Mouse (Mus musculus) neutrophil, adult 5-6 weeks (primary cell): ENCODE measurements around the gene Gm20721. TPM values are rescaled to one million over a fixed set of nuclear protein-coding genes. Genes with fewer than 3 reads are reported as not detected.
"Not testable (repeated sequence)": the region's sequence is repeated elsewhere in the genome, so short reads cannot be mapped to it uniquely, and the experiment has no call there.

Source experiments
- ATAC-seq: fragments of 151-379, 151-347 bp; 2 replicates; pipeline ENCODE4 v1.8.0; 2017; ENCODE audit warnings: mild to moderate bottlenecking, moderate TSS enrichment; ENCODE audit not compliant: insufficient number of reproducible peaks, poor library complexity, low FRiP score, severe bottlenecking; ENCODE audit errors: extremely low read depth
- total RNA-seq: library from RNA; stranded (forward); fragments of 200-1000 nt; gene quantifications from 2 replicates; pipeline ENCODE4 v1.2.3, GENCODE M21; 2017

The Gm20721 gene
- total RNA-seq, 1 experiment from 2014 or later, result 7.9 TPM

DNA sequence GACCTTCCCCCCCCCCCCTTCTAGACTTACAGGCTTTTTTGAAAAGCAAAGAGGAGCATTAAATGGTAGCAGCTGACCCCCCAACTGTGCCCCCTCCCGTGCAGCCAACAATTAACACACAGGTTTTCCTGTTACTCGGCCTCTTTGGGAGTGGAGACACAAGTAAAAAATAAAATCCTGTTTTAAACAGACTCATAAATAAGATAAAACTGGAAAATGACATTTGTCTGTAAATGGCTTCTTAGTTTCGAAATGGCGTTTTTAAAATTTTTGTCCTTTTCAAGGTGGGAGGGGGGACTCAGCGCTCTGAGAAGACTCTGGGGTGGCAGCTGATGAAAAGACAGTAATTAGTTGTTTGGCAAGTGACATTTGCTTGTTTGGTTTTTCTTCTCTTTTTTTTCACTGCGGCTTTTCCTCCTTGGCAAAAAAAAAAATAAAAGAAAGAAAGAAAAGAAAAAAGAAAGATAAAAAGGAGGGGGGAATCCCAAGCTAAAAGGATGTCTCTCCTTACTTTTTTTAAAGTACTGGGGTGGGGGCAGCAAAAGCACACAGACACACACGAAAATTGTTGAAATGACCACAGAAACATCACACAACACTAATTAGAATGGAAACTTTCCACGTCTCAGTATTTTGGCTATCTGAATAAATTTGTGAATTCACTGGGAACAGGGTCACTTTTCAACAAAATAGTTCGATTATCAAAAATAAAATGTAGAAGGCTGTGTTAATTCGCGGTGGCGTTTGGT, 15.1 kb downstream of the Gm20721 start:
- no peak for ATAC-seq

DNA sequence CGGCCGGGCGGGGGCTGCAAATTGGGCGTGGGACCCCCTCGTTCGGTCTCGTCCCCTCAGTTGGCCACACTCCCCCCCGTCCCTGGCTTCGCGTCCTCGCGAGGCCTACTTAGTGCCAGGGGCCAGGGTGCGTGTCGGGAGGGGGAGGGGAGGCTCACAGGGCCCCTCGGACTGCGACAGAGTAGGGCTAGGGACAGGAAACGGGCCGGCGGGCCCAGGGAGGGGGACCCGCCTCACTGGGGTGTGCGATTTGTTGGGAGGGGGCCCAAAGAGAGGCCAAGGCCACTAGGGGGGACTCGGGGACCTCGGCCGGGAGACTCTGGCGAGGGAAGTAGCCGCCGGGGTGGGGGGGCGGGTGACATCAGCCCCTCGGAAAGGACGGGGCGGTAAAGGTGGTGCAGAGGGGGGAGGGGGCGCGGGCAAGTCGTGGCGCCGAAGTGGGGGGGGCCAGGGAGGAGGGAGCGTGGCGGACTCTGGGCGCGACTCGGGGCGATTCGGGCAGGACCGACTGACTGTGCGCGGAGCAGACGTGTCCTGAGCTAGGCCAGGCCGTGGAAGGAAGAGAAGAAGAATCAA, 15.8 kb downstream of the Gm20721 start:
- ATAC-seq, result peak; percentile 39

DNA sequence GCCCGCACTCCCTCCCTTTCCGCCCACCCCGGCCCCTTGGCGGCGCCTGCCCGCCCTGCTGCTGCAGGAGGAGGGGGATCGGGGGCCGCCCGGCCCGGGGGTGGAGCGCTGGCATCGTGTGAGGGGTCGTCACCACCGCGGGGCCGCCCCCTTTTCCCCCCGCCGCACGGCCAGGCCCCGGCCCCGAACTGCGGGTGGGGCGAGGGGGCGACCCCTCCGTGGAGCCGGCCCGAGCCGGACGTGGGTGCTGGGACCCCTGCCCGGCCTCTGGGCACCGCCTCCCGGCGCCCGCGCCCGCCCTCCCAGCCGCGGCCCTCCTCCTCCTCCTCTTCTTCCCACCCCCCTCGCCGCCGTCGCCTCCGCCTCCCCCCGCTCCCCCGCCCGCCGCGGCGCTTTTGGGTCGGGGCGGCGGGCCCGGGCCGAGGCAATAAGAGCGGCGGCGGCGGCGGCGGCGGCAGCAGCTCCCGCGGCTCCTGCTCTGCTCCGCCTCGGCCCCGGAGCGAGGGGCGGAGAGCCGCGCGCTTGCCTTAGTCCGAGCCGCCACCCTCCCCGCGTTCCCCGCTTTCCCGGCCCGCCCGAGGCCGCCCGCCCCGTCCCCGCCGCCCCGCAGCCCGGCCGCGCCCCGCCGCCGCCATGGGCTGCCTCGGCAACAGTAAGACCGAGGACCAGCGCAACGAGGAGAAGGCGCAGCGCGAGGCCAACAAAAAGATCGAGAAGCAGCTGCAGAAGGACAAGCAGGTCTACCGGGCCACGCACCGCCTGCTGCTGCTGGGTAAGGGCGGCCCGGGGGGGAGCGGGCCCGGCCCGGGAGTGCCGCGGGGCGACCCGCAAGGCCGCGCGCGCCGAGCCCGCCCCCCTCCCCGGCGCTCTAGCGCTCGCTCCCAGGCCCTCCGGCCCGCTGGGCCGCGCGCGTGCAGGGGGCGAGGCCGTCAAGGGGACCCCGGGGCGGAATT, 16.6 kb downstream of the Gm20721 start:
- no peak for ATAC-seq

DNA sequence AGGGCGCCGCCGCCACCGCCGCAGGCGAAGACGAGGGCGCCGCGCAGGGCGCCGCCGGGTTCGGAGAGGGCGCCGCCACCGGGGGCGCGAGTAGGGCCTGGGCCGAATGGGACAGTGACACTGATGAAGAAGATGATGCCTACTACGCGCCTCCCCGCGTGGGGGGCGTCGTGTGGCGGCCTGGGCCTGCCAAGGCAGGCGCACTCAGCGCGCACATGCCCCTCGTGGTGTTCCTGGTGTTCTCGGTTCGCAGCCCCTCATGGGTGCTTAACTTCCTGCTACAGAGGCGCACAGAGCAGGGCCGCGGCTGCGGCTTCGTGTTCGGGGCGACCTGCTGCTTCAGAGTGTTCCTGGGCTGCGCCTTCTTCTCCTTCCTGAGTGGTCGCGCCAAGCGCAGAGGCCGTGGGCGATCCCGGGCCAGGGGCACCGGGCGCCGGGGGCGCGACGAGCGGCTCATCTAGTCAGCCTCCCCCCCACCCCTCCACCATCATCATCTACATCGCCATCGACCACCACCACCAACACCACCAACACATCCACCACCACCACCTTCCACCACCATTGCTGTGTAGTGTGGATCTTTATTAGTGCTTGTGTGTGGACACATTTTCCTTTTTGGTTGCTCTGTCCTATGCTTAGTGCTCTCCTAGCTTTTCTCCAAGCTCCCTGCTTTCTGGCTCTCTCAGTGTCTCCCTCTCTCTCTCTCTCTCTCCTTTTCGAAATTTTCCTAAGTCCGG, 17.4 kb downstream of the Gm20721 start:
- ATAC-seq, result peak; percentile 13; the same call in 1 of the 2 replicates

DNA sequence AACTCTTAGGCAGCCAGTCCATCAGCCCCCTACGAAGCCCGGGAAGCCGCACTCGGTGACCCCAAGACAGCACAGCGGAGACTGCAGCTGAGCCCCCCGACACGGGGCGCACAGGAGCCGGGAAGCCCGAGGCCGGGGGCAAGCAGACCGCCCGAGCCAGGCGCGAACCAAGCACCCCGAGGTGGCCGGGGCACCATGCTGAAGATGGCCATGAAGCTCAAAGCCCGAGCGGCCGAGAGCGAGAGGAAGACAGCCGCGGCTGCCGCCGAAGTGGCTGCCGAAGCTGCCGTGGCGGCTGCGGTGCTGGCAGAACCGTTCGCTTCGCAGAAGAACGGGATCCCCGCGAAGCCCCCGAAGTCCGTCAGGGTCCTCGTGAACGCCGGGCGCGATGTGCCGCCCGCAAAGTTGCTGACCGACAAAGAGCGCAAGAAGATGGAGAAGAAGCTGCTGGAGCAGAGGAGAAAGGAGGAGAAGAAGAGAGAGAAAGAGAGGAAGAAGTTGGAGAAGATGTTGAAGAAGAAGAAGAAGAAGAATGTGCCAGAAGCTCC, 18.1 kb downstream of the Gm20721 start:
- ATAC-seq, result no peak

DNA sequence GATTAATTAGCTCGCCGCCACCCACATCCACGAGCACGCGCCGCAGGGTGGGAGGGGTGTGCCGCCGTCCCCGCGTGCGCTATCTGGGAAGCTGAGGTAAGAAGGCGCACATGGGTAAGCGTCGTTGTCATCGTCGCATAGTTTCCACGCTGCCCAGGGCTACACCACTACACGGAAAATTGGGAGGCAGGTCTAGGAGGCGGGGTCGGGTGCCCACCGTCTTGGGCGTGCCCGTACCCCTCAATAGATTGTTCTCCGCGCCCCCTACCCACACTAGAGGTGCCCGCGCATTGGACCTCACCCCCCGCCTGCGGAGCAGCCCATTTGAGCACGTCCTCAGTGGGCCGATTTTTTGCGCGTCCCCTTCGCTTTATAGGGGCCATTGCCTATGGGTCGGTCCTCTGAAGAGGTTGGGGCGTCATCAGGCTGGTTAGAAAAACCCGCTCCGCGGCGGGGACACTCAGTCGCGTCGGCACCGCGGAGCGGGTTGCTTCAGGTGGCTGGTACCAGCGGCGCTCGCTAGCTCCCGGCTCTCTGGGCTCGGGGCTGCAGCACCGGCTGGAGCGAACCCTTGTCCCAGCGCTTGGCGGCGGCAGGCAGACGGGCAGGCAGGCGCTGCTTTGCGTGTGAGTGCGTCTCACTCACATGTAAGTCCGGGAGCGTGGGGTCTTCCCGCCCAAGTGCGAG, 19.1 kb downstream of the Gm20721 start:
- peak; percentile 65 for ATAC-seq

DNA sequence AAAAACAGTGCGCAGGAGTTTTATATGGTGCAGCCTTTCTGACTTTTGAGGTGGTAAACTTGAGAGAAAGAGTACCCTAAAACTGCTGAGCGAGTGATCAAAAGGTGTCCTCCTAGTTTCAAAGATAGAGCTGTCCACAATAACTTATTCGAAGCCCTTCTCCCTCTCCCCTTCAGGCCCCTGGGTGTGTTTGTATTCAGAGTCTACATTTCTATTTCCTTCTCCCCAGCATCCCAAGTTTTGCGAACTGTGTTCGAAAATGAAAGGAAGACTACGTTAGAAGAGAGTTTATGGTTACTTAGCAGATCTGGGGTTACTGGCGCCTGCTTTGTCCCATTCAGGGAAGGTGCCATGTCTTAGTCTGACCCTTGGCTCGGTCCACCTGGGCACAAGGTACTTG, 20.0 kb downstream of the Gm20721 start:
- no peak for ATAC-seq

DNA sequence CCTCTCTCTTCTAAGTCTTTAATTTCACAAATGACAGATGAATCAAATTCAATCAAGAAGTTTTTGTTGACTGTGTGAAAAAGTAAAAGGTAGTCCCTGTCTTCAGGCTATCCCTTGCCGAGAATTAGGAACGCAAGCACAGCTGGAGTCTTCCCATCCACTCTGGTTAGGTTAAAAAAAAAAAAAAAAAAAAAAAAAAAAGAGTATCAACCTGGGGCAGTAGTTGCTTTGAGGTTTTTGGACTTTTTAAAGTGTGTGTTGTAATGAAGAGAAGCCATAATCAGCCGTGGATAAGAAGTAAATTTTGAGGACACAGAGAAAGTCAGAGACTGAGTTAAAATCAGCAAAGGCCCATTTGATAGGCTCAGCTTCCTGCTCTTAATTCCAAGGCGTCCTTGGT, 20.5 kb downstream of the Gm20721 start:
- no peak for ATAC-seq

DNA sequence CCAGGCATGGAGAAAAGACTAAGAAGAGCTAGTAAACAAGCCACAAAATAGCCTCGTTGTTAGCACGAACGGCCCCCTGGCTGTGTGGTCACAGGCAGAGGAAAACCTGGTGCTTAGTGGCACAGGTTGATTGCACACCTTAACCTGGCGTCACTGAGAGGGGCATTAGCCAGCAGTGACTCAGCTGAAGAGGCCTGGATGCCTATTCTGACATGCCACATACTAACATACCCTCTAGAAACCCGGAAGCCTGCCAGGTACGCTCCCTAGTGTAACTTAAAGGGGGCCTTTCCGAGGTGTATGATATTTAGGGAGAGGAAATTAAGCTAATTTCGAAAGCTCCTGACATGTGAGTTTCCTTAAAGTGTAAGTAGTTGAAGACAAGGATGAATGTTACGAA, 29.9 kb downstream of the Gm20721 start:
- ATAC-seq, result no peak

DNA sequence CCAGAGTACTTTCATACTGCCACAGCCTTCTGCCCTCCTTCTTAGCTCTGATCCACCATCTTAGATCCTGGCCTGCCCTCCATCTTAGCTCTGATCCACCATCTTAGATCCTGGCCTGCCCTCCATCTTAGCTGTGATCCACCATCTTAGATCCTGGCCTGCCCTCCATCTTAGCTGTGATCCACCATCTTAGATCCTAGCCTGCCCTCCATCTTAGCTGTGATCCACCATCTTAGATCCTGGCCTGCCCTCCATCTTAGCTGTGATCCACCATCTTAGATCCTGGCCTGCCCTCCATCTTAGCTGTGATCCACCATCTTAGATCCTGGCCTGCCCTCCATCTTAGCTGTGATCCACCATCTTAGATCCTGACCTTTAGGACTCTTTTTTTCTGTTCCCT, 31.1 kb downstream of the Gm20721 start:
- not testable (repeated sequence) for ATAC-seq

DNA sequence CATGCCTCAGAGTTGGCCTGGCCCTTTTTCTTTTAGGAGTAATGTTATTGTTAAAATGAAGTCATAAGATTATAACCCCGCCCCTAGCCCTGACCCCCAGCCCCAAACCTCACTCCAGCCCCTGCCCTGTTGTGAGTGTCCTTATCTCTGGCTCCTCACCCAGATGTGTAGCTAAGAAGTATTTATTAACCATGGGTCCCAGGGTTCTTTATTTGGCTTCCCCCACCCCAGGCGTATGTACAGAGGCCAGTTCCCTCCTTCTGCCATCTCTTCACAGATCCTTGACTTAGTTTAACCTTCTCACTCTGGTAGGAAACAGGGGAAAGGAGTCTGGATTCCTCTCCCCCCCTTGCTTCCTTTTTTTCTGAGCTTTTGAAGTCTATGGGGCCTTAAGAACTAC, 33.9 kb downstream of the Gm20721 start:
- ATAC-seq, result no peak

DNA sequence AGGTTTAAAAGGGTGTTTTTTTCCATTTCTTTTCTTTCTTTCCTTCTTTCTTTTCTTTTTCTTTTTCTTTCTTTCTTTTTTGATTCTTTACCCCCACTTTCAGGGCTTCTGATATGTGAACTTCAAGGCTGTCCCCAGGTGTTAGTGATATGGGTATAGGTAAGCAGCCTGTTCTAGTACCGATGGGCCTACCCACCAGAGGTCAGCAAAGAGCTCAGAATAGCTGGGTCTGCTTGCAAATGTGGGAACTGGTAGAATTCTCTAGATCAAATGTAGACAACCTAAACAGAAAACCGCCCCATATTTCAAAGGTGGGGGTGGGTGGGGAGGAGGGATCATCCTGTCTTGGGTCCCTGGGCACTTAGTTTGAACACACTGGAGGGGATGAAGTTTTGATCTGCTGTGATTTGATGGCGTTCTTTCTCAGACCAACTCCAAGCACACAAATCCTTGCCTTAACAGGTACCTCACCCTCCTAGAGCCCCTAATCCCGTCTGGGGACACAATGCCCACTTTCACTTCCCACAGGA, 34.3 kb downstream of the Gm20721 start:
- peak; percentile 91 for ATAC-seq

DNA sequence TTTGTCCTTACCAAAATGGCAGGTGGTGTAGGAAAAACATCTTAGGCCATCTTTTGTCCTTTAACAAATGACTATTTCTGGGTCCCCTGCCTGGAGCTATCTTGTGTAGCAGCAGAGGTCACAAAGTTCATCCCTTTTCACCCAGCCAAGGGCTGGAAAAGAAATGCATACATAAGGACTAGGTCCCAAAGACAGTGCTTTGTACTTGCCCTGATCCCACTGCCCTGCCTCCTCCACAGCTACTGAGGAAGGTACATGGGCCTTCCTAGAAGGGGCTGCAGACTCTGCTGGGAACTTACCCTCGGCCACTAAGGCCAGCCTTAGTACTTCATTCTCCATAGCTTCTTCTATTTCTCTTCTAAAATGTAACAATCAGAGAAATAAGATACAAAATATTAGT, 34.9 kb downstream of the Gm20721 start:
- ATAC-seq, result no peak

DNA sequence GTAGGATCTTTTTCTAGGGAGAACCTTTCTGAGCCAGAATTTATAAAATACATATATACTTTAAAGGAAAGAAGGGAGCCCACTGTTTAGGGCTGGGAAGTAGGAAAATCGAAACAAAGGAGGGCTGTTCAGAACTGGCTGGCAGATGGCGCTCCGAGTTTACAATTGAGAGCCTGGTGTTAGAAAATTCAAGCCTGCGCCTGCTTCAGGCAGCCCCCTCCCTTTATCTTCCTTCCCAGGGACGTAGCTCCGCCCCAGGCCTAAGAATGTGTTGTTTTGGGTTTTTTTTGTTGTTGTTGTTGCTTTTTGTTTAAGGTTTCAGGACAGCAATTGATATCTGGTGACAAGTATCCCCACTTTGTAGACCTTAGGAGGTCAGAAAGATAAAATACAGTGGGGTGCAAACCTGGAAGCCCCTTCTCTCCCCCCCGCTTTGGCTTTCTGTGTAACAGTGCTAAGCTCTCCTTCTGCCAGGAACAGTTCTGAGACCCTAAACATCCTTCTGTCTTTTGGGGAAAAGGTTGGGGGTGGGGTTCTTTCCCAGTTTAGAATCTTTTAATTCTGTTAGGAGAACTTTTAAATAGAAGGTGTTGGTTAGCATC, 35.5 kb downstream of the Gm20721 start:
- ATAC-seq, result 0 out of 2 replicates have a peak, but pooled peaks have one; percentile 25

DNA sequence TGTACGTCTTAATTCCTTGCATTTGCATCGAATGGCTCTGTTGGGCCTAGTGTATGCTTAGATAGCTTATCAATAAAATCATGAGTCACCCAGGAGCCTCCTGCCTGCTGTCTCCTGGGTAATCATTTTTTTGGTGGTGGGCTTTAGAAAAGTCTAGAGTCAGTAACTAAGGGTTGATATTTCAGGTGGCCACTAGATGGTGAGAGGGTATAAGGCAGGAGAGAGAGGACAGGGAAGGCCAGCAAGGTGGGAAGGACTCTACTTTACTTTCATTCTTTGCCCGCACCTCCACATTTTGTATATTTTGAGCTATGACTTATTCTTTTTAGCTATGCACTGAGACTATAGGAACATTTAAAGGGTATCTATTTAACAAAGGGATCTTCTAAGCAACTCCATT, 38.6 kb downstream of the Gm20721 start:
- no peak for ATAC-seq

DNA sequence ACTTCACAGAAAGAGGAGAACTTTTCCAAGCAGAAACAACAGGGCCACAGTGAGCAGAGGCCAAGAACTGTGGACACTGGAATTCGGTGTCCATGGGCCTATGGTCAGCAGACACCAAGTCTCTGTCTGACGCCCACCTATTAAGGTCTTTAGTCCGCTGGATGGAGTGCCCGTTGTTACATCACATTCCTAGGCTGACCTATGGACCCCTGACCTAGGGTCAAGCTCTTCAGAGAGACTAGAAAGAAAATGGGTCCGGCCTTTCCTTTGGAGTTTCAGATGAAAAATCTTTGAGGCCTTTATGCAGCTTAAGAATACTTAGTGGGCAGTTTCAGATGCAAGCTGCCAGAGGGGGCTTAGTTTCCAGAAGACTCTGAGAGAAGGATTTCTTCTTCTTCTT, 40.9 kb downstream of the Gm20721 start:
- ATAC-seq, result no peak

DNA sequence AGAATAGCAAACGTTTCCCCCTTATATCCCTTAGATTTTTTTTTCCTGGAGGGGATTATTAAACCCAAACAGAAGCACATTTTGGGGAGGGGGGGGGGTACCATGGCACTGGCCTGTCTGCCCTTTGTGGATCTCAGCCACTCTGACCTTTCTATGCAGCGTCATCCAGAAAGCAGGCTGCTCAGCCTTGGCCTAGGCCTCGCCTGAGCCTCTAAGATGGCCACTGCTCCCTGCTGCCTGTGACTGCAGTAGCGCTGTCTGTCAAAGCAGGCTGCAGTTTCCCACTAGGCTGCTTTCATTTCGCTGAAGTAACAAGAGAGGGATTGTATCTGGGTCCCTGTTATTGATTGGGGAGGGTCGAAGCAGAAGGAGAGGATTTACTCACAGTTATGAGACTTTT, 44.0 kb downstream of the Gm20721 start:
- no peak for ATAC-seq

DNA sequence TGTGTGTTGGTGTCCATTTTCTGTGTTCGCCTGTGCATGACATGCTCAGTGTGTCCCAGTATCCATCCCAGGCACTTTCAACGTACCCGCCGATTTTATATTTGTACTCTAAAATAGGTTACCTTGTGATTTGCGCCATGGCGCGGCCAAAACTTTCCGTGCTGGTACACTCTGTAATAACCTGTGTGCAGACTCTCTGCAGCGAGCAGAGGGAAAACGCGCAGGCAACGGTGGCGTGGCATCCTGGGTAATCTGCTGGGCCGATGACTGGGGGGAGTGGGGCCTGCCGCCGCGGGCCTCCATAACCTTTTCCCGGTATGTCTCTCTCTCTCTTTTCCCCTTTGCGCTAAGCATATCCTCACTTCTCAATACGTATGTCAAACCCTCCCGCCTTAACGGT, 45.8 kb downstream of the Gm20721 start:
- ATAC-seq, result no peak
